Mouse (Mus musculus): ENCODE measurements around the gene Tcp10c. TPM values are rescaled to one million over a fixed set of nuclear protein-coding genes. Genes with fewer than 3 reads are reported as not detected.
"Not testable (repeated sequence)": the region's sequence is repeated elsewhere in the genome, so short reads cannot be mapped to it uniquely, and the experiment has no call there.

Tcp10c gene
- polyA plus RNA-seq (2015; fragmentation: Nextera tagmentation; extraction: Ambion mirVana) = not detected in 2 replicates

DNA sequence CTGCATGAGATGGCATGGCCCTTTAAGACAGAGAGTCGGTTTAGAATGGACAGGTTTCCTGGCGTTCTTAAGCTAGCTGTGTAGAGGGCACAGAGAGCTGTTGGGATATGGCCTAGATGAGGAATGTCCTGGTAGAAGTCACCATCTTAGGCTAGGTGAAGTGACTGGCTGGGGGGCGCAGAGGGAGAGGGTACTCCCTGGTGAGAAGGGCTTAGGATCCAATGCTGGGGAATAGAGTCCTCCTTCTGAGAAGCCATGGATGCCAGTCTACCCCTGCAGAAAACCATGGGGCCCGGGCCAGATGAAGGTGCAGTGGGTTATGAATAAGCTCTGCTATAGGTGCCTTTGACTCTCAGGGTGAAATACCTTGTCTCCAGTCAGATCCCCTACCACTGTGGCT lies at the start of gene Tcp10c:
Tcp10c (plus strand) TSS at position 52 of the 400 bp plus-strand sequence.
- H3K4me3 ChIP-seq (replicated peaks); H3K4me1 ChIP-seq; H3K36me3 ChIP-seq; H3K9ac ChIP-seq; H3K27ac ChIP-seq (replicated peaks); H3K4me2 ChIP-seq (replicated peaks); H3K27me3 ChIP-seq; ATAC-seq (ENCODE audit: insufficient number of reproducible peaks, low FRiP score, low TSS enrichment, low read depth); H3K9me3 ChIP-seq (replicated peaks): not testable (repeated sequence)
- WGBS = 82% methylated on average over 4 of the region's 4 CpGs

DNA sequence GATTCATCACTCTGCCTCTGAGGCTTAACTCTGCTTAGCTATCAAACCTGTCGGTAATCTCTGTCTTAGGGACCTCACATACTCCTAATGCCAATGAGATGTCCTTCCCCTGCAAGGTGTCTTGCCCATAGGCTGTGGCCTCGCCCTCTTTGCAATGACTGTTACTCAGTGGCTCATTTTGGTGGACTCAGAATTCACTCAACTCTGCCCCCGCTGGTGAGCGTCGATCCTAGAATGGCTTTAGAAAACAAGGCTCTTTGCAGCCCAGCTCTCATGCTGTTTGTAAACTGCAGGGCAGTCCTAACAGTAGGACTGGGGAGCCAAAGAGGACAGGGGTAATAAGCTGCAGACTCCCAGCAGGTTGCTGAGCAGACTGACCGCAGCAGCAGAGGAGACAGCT lies 46.5 kb upstream of the Tcp10c start:
- H3K4me2 ChIP-seq (replicated peaks); H3K4me3 ChIP-seq (replicated peaks); H3K4me1 ChIP-seq; H3K27me3 ChIP-seq; H3K36me3 ChIP-seq; H3K27ac ChIP-seq (replicated peaks); ATAC-seq (ENCODE audit: insufficient number of reproducible peaks, low FRiP score, low TSS enrichment, low read depth); H3K9ac ChIP-seq: not testable (repeated sequence)
- WGBS = 78% methylated on average over 5 of the region's 6 CpGs
- peaks cover 20% of the 10 kb centered on the region for H3K9me3 ChIP-seq (replicated peaks)

DNA sequence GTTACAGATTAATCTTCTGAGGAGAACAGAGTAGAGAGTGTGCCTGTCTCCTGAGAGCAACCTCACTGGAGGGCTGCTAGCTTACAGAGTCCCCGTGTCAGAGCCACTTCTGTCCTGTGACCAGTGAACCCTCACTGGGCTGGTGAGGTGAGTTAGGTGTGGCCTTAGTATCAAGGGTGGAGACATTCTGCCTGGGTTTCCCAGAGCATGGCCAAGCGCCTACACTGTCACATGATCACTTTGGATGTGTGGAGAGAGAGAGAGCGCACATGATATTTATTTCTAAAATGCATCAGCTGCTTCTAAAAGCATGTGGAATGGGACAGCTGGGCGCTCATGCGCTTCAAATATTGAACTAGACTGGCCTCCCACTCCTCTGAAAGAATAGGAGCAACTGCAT lies 46.0 kb upstream of the Tcp10c start:
- peaks cover 20% of the 10 kb centered on the region for H3K9me3 ChIP-seq (replicated peaks)
- WGBS = 80% methylated on average over 5 of the region's 5 CpGs
- H3K36me3 ChIP-seq; H3K27me3 ChIP-seq; H3K4me2 ChIP-seq (replicated peaks); H3K4me3 ChIP-seq (replicated peaks); H3K27ac ChIP-seq (replicated peaks); ATAC-seq (ENCODE audit: insufficient number of reproducible peaks, low FRiP score, low TSS enrichment, low read depth); H3K4me1 ChIP-seq; H3K9ac ChIP-seq: not testable (repeated sequence)

DNA sequence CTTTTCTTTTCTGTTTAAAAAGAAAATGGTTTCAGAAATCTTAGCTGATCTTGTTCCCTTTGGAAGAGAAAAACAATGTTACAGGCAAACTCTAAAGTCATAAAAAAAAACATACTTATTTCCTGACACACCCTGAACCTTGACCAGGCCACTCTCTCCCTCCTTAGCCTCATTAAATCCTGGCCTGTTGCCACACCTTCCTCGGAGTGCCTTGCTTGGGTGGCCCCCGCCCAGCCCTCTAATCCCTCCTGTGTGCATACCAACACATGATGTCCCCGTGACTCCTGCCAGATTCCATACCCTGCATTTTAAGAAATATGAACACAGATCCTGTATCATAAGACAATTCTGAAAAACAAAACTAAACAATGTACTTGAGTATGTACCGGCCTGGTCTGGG lies 45.6 kb upstream of the Tcp10c start:
- not testable (repeated sequence) for H3K4me3 ChIP-seq (replicated peaks); ATAC-seq (ENCODE audit: insufficient number of reproducible peaks, low FRiP score, low TSS enrichment, low read depth); H3K9ac ChIP-seq; H3K36me3 ChIP-seq; H3K4me2 ChIP-seq (replicated peaks); H3K27ac ChIP-seq (replicated peaks); H3K27me3 ChIP-seq; H3K4me1 ChIP-seq
- H3K9me3 ChIP-seq (replicated peaks) = peaks cover 20% of the 10 kb centered on the region
- WGBS = 87% methylated on average over 4 of the region's 4 CpGs

GRCm38 (mm10) chr17:13309182-13309631 lies 45.2 kb upstream of the Tcp10c start:
- whole genome bisulfite sequencing = 87% methylated on average over 10 of the region's 10 CpGs
- not testable (repeated sequence) for H3K4me3 ChIP-seq (replicated peaks); H3K4me2 ChIP-seq (replicated peaks); H3K36me3 ChIP-seq; H3K27ac ChIP-seq (replicated peaks); H3K27me3 ChIP-seq; H3K4me1 ChIP-seq; H3K9ac ChIP-seq
- peaks cover 20% of the 10 kb centered on the region for H3K9me3 ChIP-seq (replicated peaks)
- peak; percentile 16; the same call in 1 of the 2 replicates for ATAC-seq (ENCODE audit: insufficient number of reproducible peaks, low FRiP score, low TSS enrichment, low read depth)

- H3K27me3 ChIP-seq; H3K9ac ChIP-seq; H3K4me2 ChIP-seq (replicated peaks); H3K27ac ChIP-seq (replicated peaks); H3K4me1 ChIP-seq; H3K36me3 ChIP-seq; H3K4me3 ChIP-seq (replicated peaks): not testable (repeated sequence)
- 80% methylated on average over 4 of the region's 4 CpGs for WGBS
- peak; percentile 36; the same call in 1 of the 2 replicates for ATAC-seq (ENCODE audit: insufficient number of reproducible peaks, low FRiP score, low TSS enrichment, low read depth)
- H3K9me3 ChIP-seq (replicated peaks) = peaks cover 33% of the 10 kb centered on the region
These were observed 24.4 kb upstream of the Tcp10c start for GRCm38 (mm10) chr17:13329967-13330366.

GRCm38 (mm10) chr17:13331179-13331578 lies 23.2 kb upstream of the Tcp10c start:
- H3K9me3 ChIP-seq (replicated peaks) = peaks cover 33% of the 10 kb centered on the region
- not testable (repeated sequence) for H3K9ac ChIP-seq; H3K36me3 ChIP-seq; H3K4me2 ChIP-seq (replicated peaks); H3K4me1 ChIP-seq; H3K27ac ChIP-seq (replicated peaks); H3K4me3 ChIP-seq (replicated peaks); H3K27me3 ChIP-seq
- ATAC-seq (ENCODE audit: insufficient number of reproducible peaks, low FRiP score, low TSS enrichment, low read depth) = peak; percentile 15; the same call in 1 of the 2 replicates
- WGBS = 79% methylated on average over 4 of the region's 4 CpGs

GRCm38 (mm10) chr17:13332496-13332895 lies 21.9 kb upstream of the Tcp10c start:
- peaks cover 33% of the 10 kb centered on the region for H3K9me3 ChIP-seq (replicated peaks)
- not testable (repeated sequence) for H3K4me2 ChIP-seq (replicated peaks); H3K27ac ChIP-seq (replicated peaks); H3K4me1 ChIP-seq; H3K36me3 ChIP-seq; ATAC-seq (ENCODE audit: insufficient number of reproducible peaks, low FRiP score, low TSS enrichment, low read depth); H3K27me3 ChIP-seq; H3K9ac ChIP-seq; H3K4me3 ChIP-seq (replicated peaks)
- WGBS = 85% methylated on average over 8 of the region's 8 CpGs

DNA sequence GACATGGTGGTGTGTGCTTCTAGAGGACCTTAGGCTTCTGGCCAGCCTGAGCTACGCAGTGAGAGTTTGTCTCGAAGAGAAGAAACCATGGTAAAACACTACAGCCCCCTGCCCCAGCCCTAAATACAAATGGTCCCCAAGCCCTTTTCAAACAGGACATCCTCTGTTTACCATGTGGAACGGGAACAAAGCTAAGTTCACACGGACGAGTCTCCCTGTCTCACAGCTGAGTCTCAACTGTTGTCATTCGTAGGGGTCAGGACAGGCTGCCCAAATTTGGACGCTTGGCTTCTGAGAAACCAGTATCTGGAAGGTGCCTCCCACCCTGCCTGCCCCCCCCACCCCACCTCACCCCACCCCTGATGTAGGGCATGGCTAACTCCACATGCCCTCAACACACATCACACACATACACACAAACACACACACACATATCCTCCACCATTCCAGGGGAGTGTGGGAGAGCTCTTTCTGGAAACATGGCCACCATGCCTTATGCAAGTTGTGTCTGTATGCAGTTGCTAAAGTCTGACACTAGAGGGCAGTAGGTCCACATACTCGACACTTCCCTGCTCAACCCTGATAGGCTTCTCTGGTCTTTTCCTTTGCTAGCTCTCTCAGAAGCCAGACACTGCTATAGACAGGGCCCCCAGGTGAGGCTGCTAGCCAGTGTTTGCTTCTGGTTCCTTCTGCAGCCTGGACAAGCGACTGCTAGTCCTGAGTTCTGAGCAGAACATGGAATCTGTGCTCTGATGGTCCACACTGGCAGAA lies 17.2 kb upstream of the Tcp10c start:
- H3K27me3 ChIP-seq; H3K4me3 ChIP-seq (replicated peaks); H3K9ac ChIP-seq; H3K4me1 ChIP-seq; H3K4me2 ChIP-seq (replicated peaks); H3K9me3 ChIP-seq (replicated peaks); H3K36me3 ChIP-seq; H3K27ac ChIP-seq (replicated peaks): not testable (repeated sequence)
- ATAC-seq (ENCODE audit: insufficient number of reproducible peaks, low FRiP score, low TSS enrichment, low read depth) = peak; percentile 31; the same call in 1 of the 2 replicates
- WGBS = 65% methylated on average over 9 of the region's 9 CpGs

DNA sequence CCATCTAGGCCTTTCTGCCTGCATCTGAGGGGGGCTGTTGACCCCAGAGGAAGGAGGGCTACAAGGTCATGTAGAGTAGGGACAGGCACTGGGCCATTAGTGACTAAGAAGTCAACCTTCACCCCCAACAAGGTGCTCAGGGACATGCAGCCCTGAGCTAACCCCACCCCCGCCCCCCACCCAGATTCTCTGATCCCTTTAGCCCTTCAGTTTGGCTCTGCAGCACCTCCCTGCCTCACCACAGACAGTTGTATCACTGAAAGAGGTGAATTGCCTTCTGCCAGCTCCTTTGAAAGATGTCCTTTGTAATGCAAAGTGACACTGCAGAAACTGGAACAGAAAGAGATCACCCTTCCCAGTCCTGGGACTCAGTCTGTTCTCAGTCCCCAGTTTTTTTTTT lies 16.4 kb upstream of the Tcp10c start:
- not testable (repeated sequence) for H3K27me3 ChIP-seq; H3K27ac ChIP-seq (replicated peaks); H3K4me3 ChIP-seq (replicated peaks); H3K4me1 ChIP-seq; H3K9ac ChIP-seq; H3K4me2 ChIP-seq (replicated peaks); H3K9me3 ChIP-seq (replicated peaks); ATAC-seq (ENCODE audit: insufficient number of reproducible peaks, low FRiP score, low TSS enrichment, low read depth); H3K36me3 ChIP-seq
- WGBS = 52% methylated on average over 1 of the region's 1 CpGs

- ATAC-seq (ENCODE audit: insufficient number of reproducible peaks, low FRiP score, low TSS enrichment, low read depth); H3K9me3 ChIP-seq (replicated peaks); H3K4me3 ChIP-seq (replicated peaks); H3K4me2 ChIP-seq (replicated peaks); H3K9ac ChIP-seq; H3K36me3 ChIP-seq; H3K4me1 ChIP-seq; H3K27ac ChIP-seq (replicated peaks); H3K27me3 ChIP-seq: not testable (repeated sequence)
- 80% methylated on average over 1 of the region's 1 CpGs for WGBS
These were observed 14.3 kb upstream of the Tcp10c start for GRCm38 (mm10) chr17:13340071-13340470.

DNA sequence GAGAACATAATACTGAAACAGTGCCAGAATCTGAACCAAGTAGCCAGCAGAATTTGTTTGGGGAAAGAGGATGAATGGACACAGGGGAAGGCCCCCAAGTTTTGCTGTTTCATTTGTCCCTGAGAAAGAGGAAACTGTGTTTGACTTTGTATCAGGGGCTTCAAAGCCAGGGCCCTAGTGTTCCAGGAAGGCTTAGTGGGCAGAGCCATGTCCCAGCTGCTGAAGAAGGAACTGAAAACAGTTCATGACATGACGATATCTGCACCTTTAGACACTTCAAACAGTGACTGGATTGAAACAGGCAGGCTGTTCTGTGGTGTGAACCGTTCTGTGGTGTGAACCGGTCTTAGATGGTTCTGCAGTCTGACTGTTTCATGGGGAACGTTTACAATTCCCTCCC lies 8.4 kb upstream of the Tcp10c start:
- H3K4me3 ChIP-seq (replicated peaks); H3K9ac ChIP-seq; H3K4me2 ChIP-seq (replicated peaks); ATAC-seq (ENCODE audit: insufficient number of reproducible peaks, low FRiP score, low TSS enrichment, low read depth); H3K9me3 ChIP-seq (replicated peaks); H3K27ac ChIP-seq (replicated peaks); H3K27me3 ChIP-seq; H3K36me3 ChIP-seq; H3K4me1 ChIP-seq: not testable (repeated sequence)
- no CpG with 5 or more reads among the region's 4 CpGs for WGBS

Data from embryonic facial prominence, embryonic 15.5 days (tissue).